In genomic region chr9:48644926-48645647, GRCm38 (mm10) we compare ENCODE assay signal across 9 mouse cellular contexts. TPM values are rescaled to one million over a fixed set of nuclear protein-coding genes. Genes with fewer than 3 reads are reported as not detected.
DNase-seq lines count a peak whose midpoint lies in the region; ATAC-seq and TF ChIP-seq lines count a peak whose summit lies in the region.
"Had no signal": no experiment of that assay in that cellular context is flagged by ENCODE, and none has a peak within 500 bp of the region (broad histone marks: within the 10 kb centered on the region; RNA-seq: fewer than 3 reads in every experiment).

No protein-coding gene starts in this region.

- peak; percentile 52 to 54 for DNase-seq in cerebellum, adult 2 months
- DNase-seq in left cerebral cortex, postnatal 14 days (ENCODE audit: low spot score in 2 of 2), result peak; percentile 37 to 59
- no peak for DNase-seq in left cerebral cortex, adult 11 months (ENCODE audit: low spot score)
- peak; percentile 50 for DNase-seq in adrenal gland, postnatal 14 days
- DNase-seq in heart, adult 9 months (ENCODE audit: low spot score in 2 of 2), result peak; percentile 41 to 59
- DNase-seq in right cerebral cortex, adult 18-20 months, result no peak

- no peaks in the 10 kb centered on the region for H3K27me3 ChIP-seq in cerebellum, adult 2 months (ENCODE audit: control insufficient read depth, insufficient read depth, low read length)

- H3K4me1 ChIP-seq in cerebellum, adult 2 months (ENCODE audit: control insufficient read depth, insufficient read depth, low read length), result peaks cover 2% of the 10 kb centered on the region

- no peak for ATAC-seq in cerebellum, adult (ENCODE audit: insufficient number of reproducible peaks, low FRiP score, low TSS enrichment)
- ATAC-seq in megakaryocyte, adult 5-6 weeks (ENCODE audit: poor library complexity, severe bottlenecking), result peak; percentile 73

- H3K4me3 ChIP-seq in cerebellum, adult 2 months (replicated peaks; ENCODE audit: insufficient read depth, low read depth, low read length), result no peak overlapping the region
- H3K4me3 ChIP-seq: neural tube, embryonic 12.5 days had no signal

- TF ChIP-seq POLR2A in cerebellum, adult 2 months (IDR thresholded peaks at IDR 0.05; ENCODE audit: borderline replicate concordance, insufficient read depth, low read length), result no peak

- peak; percentile 78 for TF ChIP-seq CTCF in cerebellum, adult 2 months (IDR thresholded peaks at IDR 0.05; ENCODE audit: borderline replicate concordance, insufficient read depth, low read depth, low read length)

- no peak overlapping the region for H3K27ac ChIP-seq in cerebellum, adult 2 months (ENCODE audit: insufficient read depth, low read length)
- H3K27ac ChIP-seq: neural tube, embryonic 12.5 days had no signal

- 47% methylated on average over 13 of the region's 13 CpGs for WGBS in cerebellum, adult 2 months

- intact Hi-C loops in left cerebral cortex, postnatal 14 days (cut with DNase I), result loop anchor here (1.0 to 5.0 kb wide), 5 partner anchors 92 to 842 kb away; partner anchors contain the start of genes Ttc12 and Zbtb16

RNA-seq across cellular contexts. Expression of gene Nnmt, which starts 40.1 kb away (rescaled TPM):
- polyA plus RNA-seq in cerebellum, adult 2 months (2012; rRNA removed), result 0.10 and 0.14 TPM in 2 replicates
- 1 to 10 TPM; 2.0 to 2.4 TPM for total RNA-seq in left cerebral cortex, postnatal 14 days (2021)
- total RNA-seq in adrenal gland, postnatal 14 days (2021), result 14.4 and 20.7 TPM in 2 replicates
- total RNA-seq in megakaryocyte, adult 5-6 weeks (2015), result 0.22 and 1.9 TPM in 2 replicates
- 0.37 and 1.2 TPM in 2 replicates for total RNA-seq in megakaryocyte, adult 5-6 weeks (2017)

Comparison
In these comparisons a context has a peak if more than half of its experiments do, and no peak if none do; other contexts are left out.
1. DNase-seq: peak in cerebellum, adult 2 months (2 of 2), left cerebral cortex, postnatal 14 days (2 of 2), adrenal gland, postnatal 14 days (single experiment) and heart, adult 9 months (2 of 2); none in left cerebral cortex, adult 11 months (single experiment) and right cerebral cortex, adult 18-20 months (single experiment).